Mouse (Mus musculus): ENCODE measurements around the gene Nacad.
A peak's percentile ranks its signal among the peaks of the same experiment; 100 is the strongest.

Gene Nacad

DNA sequence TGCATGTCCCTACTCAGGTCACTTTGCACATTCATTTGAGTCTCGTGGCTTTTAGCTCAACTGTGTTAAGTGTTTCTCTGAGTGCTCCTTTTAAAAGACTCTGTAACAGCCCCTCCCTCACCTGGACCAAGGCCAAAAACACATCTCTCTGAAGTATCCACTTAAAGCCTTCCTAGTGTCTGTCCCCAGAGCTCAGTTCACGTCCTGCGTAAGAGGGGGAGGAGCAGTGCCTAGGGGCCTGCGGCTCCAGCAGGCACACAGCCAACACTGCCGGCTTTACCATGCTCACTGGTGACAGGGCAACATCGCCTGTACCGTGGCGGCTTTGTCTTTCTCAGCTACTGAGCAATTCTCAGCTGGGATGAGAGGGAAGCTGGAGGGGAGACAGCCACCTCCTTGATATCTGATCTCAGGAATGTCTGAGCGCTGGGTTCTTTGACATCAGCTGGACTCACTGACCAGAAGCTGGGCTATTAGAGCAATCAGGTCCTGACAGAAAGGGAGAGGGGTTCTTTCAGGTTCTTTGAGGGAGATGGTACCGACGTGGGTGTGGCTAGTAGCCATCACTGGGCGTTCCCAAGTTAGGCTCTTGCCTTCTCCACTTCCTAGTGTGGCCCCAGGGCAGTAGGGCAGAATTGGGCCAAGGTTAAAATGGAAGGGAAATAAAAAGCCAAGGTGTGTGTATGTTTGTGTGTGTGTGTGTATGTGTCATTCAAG lies 1.8 kb downstream of the Nacad start:
- DNase-seq (ENCODE audit: low spot score), result peak; percentile 42

DNA sequence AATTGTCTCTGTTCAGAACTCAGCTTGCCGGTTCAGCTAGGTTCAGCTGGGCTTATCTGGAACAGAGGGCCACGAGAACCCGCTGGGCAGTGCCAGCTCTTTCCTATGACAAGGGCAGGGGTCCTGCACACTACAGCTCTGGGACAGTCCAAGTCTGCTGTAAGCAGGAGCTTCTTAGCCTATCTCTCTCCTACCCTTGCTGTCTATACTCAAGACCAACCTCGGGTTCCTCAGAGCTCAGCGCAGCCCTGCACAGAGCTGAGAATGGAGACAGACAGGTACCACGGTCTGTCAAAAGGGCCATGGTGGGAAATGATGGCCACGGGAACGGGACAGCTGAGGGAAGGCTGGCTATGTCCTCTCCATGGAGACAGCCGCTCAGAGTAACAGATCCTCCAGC lies 2.6 kb downstream of the Nacad start:
- DNase-seq (ENCODE audit: low spot score), result no peak

DNA sequence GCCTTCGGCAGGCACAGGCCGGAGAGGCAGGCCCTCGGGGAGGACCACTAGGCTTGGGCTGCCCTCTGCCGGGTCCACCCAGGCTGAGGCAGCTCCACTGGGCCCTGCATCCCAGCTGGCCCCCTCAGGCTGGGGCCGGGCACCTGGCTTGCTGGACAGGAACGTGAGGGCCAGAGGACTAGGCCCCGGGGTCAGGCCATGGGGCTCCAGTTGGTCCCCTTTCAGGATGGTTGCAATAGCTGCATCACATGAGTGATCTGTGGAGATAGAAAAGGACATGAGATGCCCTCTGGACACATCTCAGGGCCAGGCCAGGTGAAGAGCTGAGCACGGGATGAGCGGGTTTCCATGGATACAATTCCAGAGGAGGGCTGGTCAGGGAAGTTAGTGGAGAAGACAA lies 3.2 kb downstream of the Nacad start:
- DNase-seq (ENCODE audit: low spot score), result no peak

DNA sequence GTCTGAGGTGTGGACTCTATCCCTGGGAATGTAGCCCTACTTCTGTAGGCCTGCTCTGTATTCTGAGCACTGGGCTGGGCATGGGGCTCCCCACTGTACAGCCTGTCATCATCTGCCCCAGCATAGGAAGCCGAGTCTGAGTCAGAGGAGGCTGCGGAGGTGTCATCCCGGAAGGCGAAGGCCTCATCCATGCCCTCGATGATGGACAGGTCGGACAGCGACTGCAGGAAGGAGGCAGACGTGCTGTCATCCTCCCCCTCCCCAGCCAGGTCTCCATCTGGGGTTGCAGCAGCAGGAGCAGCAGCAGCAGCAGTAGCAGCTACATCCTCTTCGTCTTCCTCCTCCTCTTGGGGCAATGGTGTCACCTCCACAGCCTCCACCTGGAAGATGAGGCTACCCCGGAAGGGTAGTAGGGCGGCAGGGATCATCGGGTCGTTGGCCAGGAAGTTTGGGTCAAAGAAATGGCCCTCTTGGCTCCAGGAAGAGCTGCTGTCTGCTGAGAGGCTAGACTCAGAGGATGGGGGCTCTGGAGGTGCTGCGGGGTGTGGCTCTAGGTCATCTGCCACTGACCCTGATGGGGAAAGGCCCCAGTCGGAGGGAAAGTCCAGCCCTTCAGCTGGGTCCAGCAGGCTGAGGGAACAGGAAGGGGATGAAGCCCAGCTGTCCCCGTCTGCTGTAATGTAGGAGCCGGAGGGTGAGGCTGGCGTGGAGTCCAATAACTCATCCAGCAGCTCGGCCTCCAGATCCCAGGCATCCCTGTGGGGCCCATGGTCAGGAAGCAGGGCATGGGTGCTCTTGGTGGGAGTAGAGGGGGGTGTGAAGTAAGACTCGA lies 4.0 kb downstream of the Nacad start:
- DNase-seq (ENCODE audit: low spot score), result no peak

DNA sequence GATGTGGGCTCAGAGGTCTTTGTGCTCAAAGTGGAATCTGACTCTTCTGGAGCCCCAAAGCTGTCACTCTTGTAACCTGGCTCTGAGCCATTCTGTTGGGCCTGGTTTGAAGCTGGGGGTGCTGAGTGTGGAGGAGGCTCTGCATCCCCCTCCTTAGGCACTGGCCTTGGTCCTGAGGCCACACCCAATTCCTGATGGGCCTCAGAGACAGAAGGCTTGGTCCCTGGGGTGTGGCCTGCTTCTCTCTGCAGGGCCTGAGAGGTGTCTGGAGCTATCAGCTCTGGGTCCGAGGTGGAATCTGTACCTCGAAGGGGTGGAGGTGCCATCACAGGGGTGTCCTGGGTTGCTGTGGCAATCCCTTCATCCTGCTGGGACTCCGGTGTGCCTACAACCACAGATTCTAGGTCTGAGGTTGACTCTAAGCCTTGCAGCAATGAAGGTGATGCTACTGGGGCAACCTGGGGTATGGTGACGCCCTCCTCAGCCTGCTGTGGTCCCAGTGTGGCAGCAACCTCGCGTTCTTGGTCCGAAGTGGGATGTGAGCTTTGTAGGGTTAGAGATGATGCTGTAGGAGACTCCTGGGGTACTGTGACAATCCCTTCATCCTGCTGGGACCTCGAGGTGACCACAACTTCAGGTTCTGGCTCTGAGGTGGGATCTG lies 5.4 kb downstream of the Nacad start:
- DNase-seq (ENCODE audit: low spot score), result no peak

DNA sequence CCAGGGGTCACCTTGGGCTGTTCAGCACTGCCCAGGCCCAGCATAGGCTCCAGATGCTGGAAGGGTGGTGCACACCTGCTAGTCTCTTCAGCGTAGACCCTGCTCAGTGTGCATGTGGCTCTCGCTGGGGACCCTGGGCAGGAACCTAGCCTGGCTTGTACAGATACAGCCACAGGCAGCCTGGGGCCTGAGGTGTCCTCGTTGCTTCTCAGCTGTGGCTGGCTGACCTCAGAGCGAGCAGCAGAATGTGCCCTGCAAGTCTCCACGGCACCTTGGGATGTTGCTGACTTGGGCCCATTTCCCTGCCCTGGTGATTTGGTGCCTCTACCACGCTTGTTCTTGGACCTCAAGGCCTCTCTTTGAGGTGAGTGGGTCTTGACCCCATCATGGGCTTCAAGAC lies 6.0 kb downstream of the Nacad start:
- no peak for DNase-seq (ENCODE audit: low spot score)

DNA sequence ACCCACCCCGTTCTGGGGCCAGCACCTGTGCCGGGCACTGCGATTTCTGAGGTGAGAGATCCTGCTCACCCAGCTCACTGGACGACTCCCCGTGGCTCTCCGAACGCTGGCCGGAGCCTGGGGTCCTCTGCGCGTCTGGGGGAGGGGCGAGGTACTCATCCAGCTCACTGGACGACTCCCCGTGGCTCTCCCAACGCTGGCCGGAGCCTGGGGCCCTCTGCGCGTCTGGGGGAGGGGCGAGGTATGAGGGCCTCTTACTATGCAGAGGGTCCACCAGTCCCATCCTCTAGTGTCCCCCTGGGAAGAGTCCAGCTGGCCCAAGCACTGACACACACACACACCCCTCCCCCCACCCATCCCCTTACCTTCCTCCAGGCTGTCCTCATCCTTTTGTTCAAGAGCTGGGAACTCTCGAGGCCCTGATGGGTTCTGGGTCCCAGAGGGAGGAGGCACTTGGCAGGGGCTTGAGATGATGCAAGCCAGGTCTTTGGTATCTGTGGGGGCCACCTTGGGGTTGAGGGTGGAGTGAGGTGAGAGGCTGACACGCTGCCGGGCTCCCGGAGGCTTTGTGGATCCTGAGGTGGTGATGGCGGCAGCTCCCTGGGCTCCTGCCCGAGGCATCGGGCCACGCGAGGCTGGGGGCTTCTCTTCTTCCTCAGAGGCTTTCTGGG lies 6.7 kb downstream of the Nacad start:
- peak; percentile 67 for DNase-seq (ENCODE audit: low spot score)

DNA sequence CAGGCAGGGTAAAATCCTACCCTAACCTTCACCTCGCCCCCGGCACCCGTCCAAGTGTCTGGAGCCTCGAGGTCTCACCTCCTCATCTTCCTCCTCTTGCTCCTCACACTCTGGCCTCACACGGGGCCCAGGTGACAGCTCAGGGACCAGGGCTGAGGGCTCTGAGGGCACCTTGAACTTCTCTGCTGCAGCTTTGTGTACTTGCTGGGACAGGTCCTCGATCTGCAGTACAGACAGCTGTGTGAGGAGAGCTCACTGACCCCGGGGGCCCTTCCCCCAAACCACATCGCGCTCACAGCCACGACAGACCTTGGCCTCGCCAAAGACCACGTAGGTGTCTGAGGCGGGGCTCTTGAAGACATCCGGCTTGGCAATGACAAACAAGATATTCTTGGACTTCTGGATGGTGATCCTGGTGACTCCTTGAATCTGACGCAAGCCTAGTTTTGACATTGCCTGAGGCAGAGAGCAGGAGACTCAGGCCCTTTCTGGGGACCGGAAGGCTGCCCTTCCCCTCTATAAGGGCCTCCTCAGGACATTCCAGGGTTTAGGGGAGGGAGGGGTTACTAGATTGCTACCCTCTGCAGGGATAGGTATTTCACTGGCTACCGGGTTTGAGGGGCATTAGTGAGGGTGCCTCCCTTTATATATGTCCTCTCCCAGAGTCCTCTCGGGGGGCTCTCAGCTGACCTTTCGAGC lies 7.5 kb downstream of the Nacad start:
- DNase-seq (ENCODE audit: low spot score), result no peak

DNA sequence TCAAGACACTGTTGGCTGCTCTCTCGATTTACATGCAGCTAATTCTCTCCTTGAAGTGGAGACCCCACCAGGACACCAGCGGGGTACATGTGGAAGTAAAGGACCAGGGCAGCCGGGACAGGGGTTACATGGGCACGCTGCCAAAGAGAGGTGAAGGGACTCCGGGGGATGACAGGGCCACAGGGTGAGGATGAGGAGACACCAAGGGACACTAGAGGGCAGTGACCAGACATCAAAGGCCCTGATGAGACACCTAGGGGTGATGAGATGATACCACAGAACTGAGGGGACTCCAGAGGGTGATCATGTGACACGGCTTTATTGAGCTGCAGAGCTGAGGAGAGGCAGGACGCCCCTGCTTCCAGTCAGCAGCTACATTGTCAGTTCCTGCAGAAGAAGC lies 8.3 kb downstream of the Nacad start:
- DNase-seq (ENCODE audit: low spot score), result no peak

DNA sequence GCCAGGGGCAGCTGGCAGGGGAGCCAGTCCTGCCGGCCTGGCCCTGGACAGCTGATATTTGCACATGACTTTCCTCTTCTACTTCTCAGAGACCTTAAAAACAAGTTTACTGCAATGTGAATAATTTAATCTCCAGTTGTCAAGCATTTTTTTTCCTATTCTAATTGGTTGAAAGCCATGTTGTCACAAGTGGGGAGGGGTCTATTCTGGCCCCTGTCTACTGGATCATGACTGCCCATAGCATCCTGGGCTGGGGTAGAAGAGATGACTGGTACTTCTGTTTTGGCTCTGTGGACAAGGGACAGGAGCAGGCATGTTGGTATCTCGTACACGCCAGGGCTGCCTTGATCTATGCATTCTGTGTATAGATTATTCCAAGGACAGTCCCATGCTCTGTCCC lies 9.2 kb downstream of the Nacad start:
- DNase-seq (ENCODE audit: low spot score), result no peak

DNA sequence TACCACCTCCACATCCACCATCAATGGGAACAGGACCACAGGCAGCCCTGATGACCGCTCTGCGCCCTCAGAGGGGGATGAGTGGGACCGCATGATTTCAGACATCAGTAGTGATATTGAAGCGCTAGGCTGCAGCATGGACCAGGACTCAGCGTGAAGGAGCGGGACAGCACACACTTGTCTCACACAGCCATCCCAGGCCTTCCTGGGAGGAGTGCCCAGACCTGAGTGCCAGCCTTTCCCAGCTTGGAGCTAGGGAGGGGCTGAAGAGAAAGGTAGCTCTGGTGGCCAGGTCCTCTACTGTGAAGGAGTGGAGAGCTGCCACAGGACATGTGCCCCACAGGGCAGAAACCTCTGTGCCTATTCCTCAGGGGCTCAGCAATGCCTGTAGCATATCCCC lies 9.6 kb downstream of the Nacad start:
- no peak for DNase-seq (ENCODE audit: low spot score)

DNA sequence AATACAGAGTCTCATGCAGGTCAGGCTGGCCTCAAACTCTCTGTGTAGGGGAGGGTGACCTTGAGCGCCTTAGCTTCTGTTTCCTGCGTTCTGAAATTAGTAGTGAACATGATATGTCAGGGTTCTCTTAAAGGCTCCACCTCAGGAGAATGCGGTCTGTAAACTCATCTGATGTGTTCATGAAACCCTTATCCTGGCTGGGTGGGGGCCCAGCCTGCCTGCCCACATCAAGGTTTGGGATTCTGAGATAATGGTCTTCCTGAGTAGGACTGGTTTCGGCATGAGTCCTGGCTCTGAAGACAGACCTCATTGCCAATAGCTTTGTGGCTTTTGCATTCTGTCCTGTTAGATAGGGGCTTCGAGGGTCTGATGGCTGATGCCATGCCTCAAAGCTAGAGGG lies 10.5 kb downstream of the Nacad start:
- no peak for DNase-seq (ENCODE audit: low spot score)

DNA sequence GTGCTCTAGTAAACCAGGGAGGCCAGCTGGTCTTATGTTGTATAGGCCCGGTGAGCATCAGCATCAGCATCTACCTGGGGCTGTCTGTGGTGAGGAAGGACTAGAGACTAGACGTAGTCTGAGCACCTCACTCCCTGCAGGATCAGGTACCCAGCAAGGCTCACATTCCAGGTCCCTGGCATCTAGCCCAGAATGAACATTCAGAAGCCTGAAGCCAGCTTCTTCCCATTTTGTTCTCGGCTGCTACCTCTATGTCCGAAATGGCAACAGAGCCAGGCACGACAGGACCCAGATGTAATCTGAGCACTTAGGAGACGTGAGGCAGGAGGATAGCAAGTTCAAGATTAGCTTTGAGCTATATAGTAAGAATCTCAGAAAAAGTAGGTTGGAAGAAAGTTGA lies 11.0 kb downstream of the Nacad start:
- no peak for DNase-seq (ENCODE audit: low spot score)

DNA sequence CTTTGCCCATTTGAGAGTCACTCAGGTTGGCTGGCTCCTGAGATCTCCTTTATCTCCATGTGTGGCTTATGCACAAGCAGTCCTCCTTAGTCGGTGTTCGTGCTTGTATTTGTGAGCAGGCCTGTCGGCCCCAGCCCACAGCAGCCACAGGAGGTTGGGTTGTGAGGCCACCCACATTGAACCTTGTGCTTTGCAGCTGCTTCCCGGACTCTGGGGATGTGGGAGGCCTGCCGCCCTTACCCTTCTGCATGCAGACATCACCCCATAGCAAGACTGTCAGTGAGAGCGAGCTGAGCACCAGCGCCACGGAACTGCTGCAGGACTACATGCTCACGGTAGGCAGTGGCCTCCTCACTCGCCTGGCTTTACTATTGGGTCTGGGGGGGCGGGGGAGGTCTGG lies 12.4 kb downstream of the Nacad start:
- DNase-seq (ENCODE audit: low spot score), result no peak

DNA sequence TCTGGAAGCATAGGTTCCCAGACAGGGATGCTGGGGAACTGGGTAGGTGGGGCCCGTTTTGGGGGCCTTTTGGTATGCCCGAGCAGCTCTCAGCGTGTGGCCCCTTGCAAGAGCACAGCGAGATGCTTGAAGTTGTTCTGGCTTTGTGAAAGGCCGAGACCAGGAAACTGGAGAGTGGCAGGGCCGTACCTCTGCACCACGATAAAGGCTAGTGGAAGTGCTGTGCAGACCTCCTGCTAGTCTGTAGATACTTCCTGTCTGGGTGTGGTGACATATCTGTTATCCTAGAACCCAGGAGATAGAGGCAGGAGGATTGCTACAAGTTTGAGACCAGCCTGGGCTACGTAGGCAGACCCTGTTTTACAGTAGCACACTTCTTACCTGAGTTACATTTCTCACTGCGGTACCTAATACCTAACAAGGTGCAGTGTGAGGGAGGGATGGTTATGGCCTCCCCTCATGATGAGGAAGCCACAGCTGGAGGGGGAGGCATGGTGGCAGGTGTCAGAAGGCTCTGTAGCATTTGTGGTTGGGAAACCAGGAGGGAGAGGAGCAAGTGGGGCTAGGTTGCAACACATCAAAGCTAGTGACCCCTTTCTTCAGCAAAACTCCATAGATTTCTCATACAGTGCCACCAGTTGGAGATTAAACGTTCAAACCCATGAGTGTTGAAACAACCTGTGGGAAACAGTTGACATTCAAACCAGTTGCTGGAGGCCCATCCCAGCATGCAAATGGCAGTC lies 14.7 kb downstream of the Nacad start:
- DNase-seq (ENCODE audit: low spot score), result no peak

DNA sequence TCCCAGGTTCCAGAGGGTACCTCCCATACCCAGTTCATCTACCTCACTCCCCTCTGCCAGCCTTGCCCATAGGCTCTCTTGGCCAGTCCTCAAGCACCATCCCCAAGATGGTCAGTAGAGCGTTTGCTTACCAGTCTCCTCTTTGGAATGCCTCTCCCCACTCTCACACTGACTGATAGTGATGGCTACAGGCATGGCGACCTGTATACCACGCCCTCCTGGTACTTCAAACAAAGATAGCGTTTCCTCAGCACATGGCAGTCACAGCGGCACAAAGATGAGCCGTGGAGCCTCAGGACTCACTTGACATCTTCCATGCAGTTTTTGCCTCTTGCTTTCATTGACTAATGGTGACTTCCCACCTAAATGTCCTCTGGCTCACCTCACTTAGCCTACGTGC lies 16.0 kb downstream of the Nacad start:
- no peak for DNase-seq (ENCODE audit: low spot score)

DNA sequence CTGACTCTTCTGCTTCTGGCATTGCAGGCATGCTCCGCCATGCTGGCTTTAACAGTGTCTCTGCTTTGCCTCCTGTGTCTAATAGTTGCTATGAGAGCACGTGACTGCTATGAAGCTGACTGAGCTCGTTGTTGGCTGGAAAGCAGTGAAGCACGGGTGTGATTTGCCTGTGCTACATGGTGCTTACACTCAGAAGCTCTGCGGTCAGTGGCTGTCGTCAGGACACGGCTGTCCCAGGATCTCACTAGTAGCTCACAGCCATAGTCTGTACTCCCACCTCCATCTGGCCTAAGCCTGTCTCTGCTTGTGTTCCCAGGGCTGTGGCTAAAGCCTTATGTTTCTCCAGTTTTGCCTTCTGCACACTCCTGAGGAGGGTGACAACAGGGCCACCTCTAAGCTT lies 17.6 kb downstream of the Nacad start:
- DNase-seq (ENCODE audit: low spot score), result no peak

DNA sequence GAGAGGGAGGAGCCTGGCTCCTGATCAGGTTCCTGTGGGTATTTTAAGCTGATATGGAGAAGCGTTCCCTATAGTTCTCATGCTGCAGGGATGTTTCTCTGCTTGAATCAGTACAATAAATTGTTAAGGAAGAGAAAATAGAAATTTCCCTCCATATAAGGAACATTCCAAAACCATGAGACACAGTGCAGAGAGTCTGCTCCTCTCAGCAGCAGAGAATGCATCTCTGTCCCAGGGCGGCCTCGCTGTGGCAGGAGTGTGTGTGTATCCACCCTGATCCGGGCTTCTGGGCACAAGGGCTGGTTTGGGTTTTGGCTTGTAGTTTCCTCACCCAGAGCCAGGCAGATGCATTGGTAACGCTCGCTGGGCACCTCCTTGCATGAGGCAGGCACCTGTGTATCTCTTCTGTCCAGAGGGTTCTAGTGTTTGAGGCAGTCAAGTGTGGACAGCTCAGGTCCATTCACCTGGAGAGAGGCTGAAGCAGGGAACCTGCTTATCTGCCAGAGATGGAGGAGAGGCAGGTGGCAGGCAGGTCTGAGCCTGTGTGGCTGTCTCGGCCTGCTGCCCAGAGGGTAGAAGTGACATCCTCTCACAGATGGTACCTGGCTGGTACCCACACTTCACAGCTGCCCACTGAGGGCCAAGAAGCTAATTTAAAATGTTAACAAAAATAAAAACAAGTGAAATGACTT lies 18.5 kb downstream of the Nacad start:
- DNase-seq (ENCODE audit: low spot score), result no peak

DNA sequence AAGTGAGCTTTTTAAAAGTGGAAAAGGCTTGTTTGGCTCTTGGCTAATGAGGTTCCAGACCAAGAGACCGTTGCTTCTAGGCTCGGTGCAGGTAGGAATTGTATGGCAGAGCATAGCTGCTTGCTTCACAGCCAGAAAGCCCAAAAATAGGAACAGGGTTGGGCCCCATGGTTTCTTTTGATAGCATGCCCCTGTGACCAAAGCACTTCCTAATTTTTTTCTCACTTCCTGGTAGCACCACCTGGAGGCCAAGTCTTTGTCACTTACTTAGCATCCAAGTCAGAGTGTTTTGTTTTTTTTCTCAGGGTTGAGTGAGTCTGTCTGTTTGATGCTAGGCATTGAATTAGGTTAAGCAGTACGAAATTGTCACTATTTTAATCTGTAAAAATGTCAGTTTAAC lies 19.2 kb downstream of the Nacad start:
- no peak for DNase-seq (ENCODE audit: low spot score)

DNA sequence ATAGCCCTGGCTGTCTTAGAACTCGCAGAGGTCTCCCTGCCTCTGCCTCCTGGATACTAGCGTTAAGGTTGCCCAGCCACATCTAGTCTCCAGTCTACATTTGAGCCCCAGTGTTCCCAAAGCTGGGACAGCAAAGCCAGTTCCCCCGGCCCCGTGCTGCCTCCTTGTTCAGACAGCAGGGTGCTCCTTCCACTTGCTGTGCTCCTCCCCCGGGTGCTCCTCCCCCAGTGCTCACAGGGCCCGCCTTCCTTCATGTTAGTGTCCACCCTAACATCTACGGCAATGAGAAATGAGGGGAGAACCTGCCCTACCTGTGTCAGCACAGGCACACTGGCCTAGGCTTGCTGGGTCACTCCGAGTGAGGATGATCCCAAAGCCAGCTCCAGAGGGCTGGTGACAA lies 20.1 kb downstream of the Nacad start:
- DNase-seq (ENCODE audit: low spot score), result no peak

DNA sequence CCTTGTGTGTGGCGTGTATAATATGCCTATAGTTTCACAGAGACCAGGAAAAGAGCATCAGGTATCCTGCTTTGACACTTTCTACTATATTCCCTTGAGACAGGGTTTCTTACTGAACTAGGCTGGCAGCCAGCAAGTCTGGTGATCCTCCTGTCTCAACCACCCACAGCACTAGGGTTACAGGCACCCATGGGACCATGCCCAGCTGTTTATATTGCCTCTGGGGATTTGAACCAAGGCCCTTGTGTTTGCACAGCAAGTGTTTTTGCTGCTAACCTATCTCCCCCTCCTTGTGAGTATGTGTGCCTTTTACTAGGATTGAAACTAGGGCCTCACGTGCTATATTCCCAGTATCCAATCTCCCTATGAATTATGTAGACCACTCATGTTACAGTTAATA lies 24.3 kb downstream of the Nacad start:
- no peak for DNase-seq (ENCODE audit: low spot score)
